Mouse (Mus musculus) liver, embryonic 15.5 days (tissue): ENCODE measurements at regions not wholly inside any gene's neighbourhood (a gene's known extent, or its start where the extent isn't known, plus 50 kb on each side); places are given as distances from the start of the nearest gene placed in this dataset.

Experiments
- ATAC-seq: fragments of 200-750 bp; cut with Nextera tagmentation; 2 replicates; pipeline ENCODE4 v1.8.0; 2017; ENCODE audit warnings: moderate number of reproducible peaks, mild to moderate bottlenecking, moderate library complexity; ENCODE audit not compliant: insufficient read depth
- H3K27ac ChIP-seq: fragments of 300-500 bp; sonication (generic); replicated peaks from 2 replicates; pipeline ENCODE4 v1.5.1; 2015; ENCODE audit warnings: mild to moderate bottlenecking, inconsistent platforms
- H3K27me3 ChIP-seq: fragments of 300-500 bp; sonication (generic); 2 replicates; pipeline ENCODE4 v1.6.1; 2015; ENCODE audit warnings: mild to moderate bottlenecking, inconsistent platforms
- H3K36me3 ChIP-seq: fragments of 300-500 bp; sonication (generic); replicated peaks from 2 replicates; pipeline ENCODE4 v1.6.1; 2015; ENCODE audit warnings: moderate library complexity, mild to moderate bottlenecking, inconsistent platforms
- H3K4me1 ChIP-seq: fragments of 300-500 bp; sonication (generic); replicated peaks from 2 replicates; pipeline ENCODE4 v1.6.1; 2015; ENCODE audit warnings: inconsistent platforms
- H3K4me2 ChIP-seq: fragments of 300-500 bp; sonication (generic); 2 replicates; pipeline ENCODE4 v1.6.1; 2015; ENCODE audit warnings: moderate library complexity, mild to moderate bottlenecking, inconsistent platforms
- H3K4me3 ChIP-seq: fragments of 300-500 bp; sonication (generic); replicated peaks from 2 replicates; pipeline ENCODE4 v1.5.1; 2015; ENCODE audit warnings: mild to moderate bottlenecking, inconsistent platforms
- H3K9ac ChIP-seq: fragments of 300-500 bp; sonication (generic); 2 replicates; pipeline ENCODE4 v1.6.1; 2015; ENCODE audit warnings: moderate library complexity, mild to moderate bottlenecking, inconsistent platforms
- H3K9me3 ChIP-seq: fragments of 300-500 bp; sonication (generic); replicated peaks from 2 replicates; pipeline ENCODE4 v1.6.1; 2016; ENCODE audit warnings: inconsistent platforms
- WGBS: fragments of 180-500 bp; shearing (Covaris S2); methylation state at CpG from one replicate; pipeline ENCODE4 v1.1.7; 2015; ENCODE audit warnings: mixed read lengths; ENCODE audit not compliant: insufficient replicate concordance; 5-methylcytosine and 5-hydroxymethylcytosine counted together

DNA sequence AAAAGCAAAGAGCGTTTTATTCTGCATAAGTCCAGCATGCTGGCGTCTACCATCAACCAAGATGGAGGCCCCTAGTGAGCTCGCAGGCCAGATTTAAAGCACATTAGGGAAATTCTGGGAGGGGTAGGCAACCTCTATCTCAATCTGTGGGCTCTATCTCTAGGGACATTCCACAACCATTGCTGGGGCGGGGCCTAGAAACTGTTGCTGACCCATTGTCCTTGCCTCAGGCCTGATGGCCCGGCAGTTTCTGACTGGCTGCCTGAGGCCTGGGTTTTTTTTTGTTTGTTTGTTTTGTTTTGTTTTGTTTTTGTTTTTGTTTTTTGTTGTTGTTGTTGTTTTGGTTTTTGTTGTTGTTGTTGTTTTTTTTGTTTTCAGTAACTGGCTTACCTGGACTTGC, 81.4 kb downstream of the Gm10260 start:
- no peaks in the 10 kb centered on the region for H3K9me3 ChIP-seq
- ATAC-seq = no peak
- no peaks in the 10 kb centered on the region; the same call in 1 of the 2 replicates for H3K4me1 ChIP-seq
- 75% methylated on average over 5 of the region's 5 CpGs for WGBS
- H3K27ac ChIP-seq = no peak overlapping the region
- no peak overlapping the region for H3K9ac ChIP-seq
- H3K4me2 ChIP-seq = no peak overlapping the region
- peaks cover 21% of the 10 kb centered on the region for H3K27me3 ChIP-seq
- no peaks in the 10 kb centered on the region for H3K36me3 ChIP-seq
- H3K4me3 ChIP-seq = no peak overlapping the region

DNA sequence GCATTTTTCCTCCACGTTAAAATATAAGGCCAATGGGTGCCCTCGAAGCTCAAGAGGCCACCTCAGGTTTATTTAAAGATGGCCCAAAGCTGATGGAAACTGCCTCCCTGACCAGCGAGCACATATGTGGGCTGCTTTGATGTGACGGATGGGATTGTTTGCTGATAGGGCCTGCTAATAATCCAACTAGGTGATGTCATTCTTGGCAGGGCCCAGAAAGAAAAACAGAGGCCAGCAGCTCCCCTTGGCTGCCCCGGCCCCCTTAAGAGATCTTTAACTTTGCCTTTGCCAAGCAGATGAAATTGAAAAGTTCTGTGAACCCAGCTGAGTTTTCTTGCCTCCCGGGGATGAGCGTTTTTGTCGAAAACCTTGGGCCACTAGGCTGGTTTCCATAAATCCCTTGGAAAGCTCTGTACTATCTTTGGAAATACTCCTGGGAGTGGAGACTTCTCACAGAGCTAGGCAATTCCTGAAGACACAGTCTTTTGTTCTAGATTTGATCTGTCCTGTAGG, 83.8 kb downstream of the Gm10260 start:
- no peak overlapping the region for H3K4me2 ChIP-seq
- H3K9me3 ChIP-seq = no peaks in the 10 kb centered on the region
- H3K27ac ChIP-seq = no peak overlapping the region
- H3K9ac ChIP-seq = no peak overlapping the region
- no peak overlapping the region for H3K4me3 ChIP-seq
- WGBS = 60% methylated on average over 8 of the region's 8 CpGs
- ATAC-seq = no peak
- no peaks in the 10 kb centered on the region; the same call in 1 of the 2 replicates for H3K4me1 ChIP-seq
- peaks cover 42% of the 10 kb centered on the region for H3K27me3 ChIP-seq
- no peaks in the 10 kb centered on the region for H3K36me3 ChIP-seq

DNA sequence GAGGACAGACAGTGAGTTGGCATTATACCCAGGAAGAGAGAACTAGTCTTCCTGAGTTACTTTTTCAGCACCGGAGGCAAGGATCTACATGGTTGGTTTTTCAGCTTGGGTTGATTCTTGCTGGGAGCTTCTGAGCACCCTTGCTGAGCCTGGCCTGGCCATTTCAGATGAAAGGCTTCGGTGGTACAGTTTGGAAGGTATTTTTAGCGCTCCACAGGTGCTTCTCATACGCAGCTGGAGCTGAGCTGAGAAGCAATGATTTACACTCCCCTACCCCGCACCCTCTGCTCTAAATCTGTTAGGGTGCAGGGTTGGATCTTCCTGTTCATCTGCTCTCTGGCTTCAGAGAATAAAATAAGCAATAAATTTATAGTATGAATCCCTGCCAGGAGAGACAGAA, 87.3 kb downstream of the Gm10260 start:
- WGBS = 65% methylated on average over 5 of the region's 5 CpGs
- no peaks in the 10 kb centered on the region for H3K4me1 ChIP-seq
- no peak overlapping the region for H3K4me3 ChIP-seq

DNA sequence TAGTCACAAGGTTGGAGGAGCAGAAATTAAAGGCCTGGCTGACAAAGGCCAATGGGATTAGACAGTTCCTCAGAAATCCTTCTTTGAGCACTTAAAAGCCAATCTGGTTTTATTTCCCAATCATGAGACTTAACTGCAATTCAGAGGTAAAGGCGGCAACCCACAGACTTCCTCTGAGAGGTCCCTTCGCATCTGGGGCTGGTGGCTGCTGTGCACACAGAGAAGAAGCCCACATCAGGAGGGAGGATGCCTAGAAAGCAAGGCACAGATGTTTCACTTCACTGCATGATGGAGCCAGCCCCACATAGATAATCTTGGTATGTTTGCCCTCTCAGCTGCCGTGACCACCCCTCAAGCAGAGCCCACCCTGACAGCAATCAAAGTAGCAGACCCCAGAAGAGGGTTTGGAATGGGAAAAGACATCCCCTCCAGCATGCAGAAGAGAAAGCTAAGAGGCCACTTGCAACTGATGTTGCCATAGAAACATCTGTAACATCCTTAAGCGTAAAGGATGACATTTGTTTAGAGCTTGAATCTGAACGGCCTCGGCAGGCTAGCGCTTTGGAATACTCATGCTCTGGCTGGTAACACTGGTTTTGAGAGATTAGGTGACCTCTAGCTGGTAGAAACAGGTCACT, 88.3 kb downstream of the Gm10260 start:
- Histone ChIP-seq H3K27ac (no peak overlapping the region), H3K27me3 (peaks cover 52% of the 10 kb centered on the region), H3K9me3 (no peaks in the 10 kb centered on the region), H3K4me1 (no peaks in the 10 kb centered on the region), H3K9ac (no peak overlapping the region), H3K4me2 (no peak overlapping the region), H3K4me3 (no peak overlapping the region), H3K36me3 (no peaks in the 10 kb centered on the region)
- ATAC-seq = no peak
- 61% methylated on average over 7 of the region's 7 CpGs for WGBS

More for the DNA sequence above, 87.3 kb downstream of the Gm10260 start:
- H3K9me3 ChIP-seq = no peaks in the 10 kb centered on the region
- H3K9ac ChIP-seq = no peak overlapping the region
- H3K27ac ChIP-seq = no peak overlapping the region
- no peaks in the 10 kb centered on the region for H3K36me3 ChIP-seq
- H3K4me2 ChIP-seq = no peak overlapping the region
- no peak for ATAC-seq
- H3K27me3 ChIP-seq = peaks cover 52% of the 10 kb centered on the region

DNA sequence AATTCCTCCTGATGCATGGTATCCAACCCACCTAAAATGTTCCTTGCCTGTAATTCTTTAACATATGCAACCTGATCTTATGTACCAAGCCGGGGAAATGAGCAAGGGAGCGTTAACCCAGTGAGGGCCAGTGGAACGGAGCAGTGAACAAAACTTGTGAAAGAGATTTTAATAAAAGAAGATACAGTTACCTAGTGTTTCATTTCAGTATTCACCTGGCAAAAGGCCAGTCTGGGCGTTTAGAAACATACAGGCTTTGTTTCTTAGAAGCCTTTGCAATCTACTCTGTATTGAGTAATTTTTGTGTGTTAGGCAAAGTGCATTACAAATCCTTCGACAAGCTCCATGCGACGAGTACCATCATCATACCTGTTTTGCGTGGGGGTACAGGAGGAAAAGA, 91.1 kb downstream of the Gm10260 start:
- Histone ChIP-seq H3K4me3 (no peak overlapping the region), H3K4me2 (no peak overlapping the region), H3K27me3 (peaks cover 40% of the 10 kb centered on the region), H3K4me1 (no peaks in the 10 kb centered on the region), H3K36me3 (no peaks in the 10 kb centered on the region), H3K9ac (no peak overlapping the region), H3K27ac (no peak overlapping the region), H3K9me3 (no peaks in the 10 kb centered on the region)
- 74% methylated on average over 8 of the region's 8 CpGs for WGBS
- no peak for ATAC-seq

DNA sequence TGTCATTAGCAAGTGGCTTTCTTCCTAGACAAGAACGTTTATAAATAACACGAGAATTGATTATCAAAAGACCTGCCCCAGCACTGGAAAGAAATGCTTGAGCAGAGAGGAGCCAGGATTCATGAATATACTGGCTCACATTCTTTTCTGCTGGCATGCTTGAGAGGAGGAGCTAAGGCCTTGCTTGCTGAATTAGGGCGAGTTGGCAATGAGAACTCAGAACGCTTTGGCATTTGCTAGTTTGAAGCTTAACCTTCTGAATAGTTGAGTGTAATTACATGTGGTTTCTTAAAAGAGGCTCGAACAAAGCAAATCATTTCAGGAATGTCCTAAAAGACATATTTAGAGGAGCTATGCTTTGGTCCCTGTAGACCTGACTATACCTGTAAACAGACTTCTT, 91.5 kb downstream of the Gm10260 start:
- H3K4me1 ChIP-seq = no peaks in the 10 kb centered on the region
- WGBS = 58% methylated on average over 5 of the region's 5 CpGs
- H3K4me2 ChIP-seq = no peak overlapping the region
- H3K27ac ChIP-seq = no peak overlapping the region
- H3K9me3 ChIP-seq = no peaks in the 10 kb centered on the region
- no peak for ATAC-seq
- no peak overlapping the region for H3K9ac ChIP-seq
- no peak overlapping the region for H3K4me3 ChIP-seq
- peaks cover 35% of the 10 kb centered on the region for H3K27me3 ChIP-seq
- no peaks in the 10 kb centered on the region for H3K36me3 ChIP-seq

DNA sequence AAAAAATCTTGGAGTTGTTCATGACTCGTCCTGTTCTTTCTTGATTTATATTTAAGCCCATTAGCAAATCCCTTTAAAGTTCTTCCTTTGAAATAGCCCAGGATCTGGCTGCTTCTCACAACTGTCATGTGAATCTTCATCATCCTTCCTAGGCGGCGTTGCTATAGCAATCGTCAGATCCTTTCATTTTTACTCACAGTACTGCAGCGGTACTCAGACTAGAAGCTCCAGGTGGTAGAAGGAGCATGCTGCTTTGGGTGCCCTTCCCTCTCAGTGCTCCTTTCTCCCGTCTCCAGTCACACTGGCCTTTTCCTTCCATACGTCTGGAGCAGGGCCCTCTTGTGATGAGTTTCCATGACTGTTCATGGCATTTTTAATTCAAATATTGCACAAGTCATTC, 93.1 kb downstream of the Gm10260 start:
- Histone ChIP-seq H3K4me3 (no peak overlapping the region), H3K36me3 (no peaks in the 10 kb centered on the region), H3K9me3 (no peaks in the 10 kb centered on the region), H3K4me2 (no peak overlapping the region), H3K27ac (no peak overlapping the region), H3K4me1 (no peaks in the 10 kb centered on the region), H3K27me3 (peaks cover 21% of the 10 kb centered on the region; the same call in 1 of the 2 replicates), H3K9ac (no peak overlapping the region)
- 71% methylated on average over 7 of the region's 7 CpGs for whole genome bisulfite sequencing
- no peak for ATAC-seq

DNA sequence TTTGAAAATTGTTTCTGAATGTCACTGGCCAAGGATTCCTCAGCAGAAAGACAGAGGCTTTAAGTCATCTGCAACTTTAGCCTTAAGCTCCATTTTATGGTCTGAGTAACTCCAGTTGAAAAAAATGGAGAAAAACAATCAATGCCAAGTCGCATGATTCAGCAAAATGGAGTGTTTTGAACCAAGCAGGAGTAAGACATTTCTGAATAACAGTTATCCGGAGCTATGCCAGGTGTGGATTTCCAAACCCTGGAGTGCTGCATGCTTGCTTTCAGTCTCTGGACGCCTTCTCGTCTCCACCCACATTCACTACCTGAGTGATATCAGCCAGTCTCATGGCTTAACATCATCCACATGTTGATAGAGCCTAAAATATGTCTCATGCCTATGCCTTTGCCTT, 93.7 kb downstream of the Gm10260 start:
- H3K27ac ChIP-seq = no peak overlapping the region
- no peaks in the 10 kb centered on the region for H3K9me3 ChIP-seq
- H3K4me3 ChIP-seq = no peak overlapping the region
- peaks cover 16% of the 10 kb centered on the region; the same call in 1 of the 2 replicates for H3K27me3 ChIP-seq
- ATAC-seq = no peak
- no peak overlapping the region for H3K9ac ChIP-seq
- no peaks in the 10 kb centered on the region for H3K36me3 ChIP-seq
- H3K4me1 ChIP-seq = no peaks in the 10 kb centered on the region
- WGBS = 73% methylated on average over 4 of the region's 4 CpGs
- H3K4me2 ChIP-seq = no peak overlapping the region

DNA sequence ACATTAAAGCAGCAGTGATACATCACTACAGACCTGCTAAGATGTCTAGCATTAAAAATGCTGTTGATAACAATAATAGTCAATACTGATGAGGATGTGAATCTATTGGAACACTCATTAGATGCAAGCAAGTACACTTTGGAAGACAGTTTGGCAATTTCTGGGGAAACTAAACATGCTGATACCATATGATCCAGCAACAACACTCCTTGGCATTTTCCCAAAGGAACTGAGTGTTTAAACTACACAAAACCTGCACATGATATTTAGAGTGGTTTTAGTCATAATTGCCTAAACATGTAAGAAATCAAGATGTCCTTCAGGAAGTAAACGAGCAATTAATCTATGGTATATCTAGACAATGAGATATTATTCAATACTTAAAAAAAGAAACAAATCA, 95.2 kb downstream of the Gm10260 start:
- H3K27ac ChIP-seq = no peak overlapping the region
- no peaks in the 10 kb centered on the region for H3K9me3 ChIP-seq
- H3K4me1 ChIP-seq = no peaks in the 10 kb centered on the region
- no peak overlapping the region for H3K4me3 ChIP-seq
- no peak for ATAC-seq
- H3K4me2 ChIP-seq = no peak overlapping the region
- 71% methylated on average over 1 of the region's 1 CpGs for WGBS
- peaks cover 9% of the 10 kb centered on the region; the same call in 1 of the 2 replicates for H3K27me3 ChIP-seq
- H3K36me3 ChIP-seq = no peaks in the 10 kb centered on the region
- no peak overlapping the region for H3K9ac ChIP-seq

DNA sequence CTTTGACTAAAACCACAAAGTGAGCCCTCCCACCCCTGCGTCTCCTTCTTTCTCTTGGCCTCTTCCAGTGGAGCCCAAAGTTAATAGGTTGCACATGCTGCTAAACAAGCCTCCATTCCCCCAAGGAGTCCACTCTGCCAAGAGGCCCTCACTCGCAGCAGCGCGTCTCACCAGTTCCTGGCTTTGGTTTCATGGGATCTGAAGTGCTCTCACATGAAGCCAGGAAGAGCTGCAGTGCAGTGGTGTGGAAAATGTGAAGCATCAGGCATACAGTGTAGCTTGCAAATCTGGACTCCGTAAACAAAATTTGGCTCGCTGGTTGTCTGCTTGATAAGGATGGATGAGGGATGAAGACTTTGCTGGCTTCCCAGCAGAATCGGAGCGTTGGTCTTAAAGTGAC, 97.7 kb downstream of the Gm10260 start:
- Histone ChIP-seq H3K27me3 (no peaks in the 10 kb centered on the region), H3K27ac (no peak overlapping the region), H3K9me3 (no peaks in the 10 kb centered on the region), H3K36me3 (no peaks in the 10 kb centered on the region), H3K4me2 (no peak overlapping the region), H3K4me1 (no peaks in the 10 kb centered on the region), H3K4me3 (no peak overlapping the region), H3K9ac (no peak overlapping the region)
- 69% methylated on average over 8 of the region's 8 CpGs for WGBS
- ATAC-seq = no peak

DNA sequence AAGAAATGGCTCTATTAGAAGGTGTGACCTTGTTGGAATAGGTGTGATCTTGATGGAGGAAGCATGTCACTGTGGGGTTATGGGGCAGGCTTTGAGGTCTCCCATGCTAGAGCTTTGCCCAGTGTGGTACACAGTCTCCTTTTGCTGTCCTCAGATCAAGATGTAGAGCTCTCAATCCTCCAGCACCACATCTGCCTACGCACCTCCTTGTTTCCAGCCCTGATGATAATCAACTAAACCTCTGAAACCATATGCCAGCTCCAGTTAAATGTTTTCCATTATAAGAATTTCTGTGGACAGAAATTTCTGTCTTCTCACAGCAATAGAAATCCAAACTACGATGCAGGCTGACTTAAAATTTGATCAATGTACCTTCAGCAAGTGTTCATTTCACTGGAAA, 103.8 kb downstream of the Gm10260 start:
- Histone ChIP-seq H3K4me2 (no peak overlapping the region), H3K4me3 (no peak overlapping the region), H3K27me3 (no peaks in the 10 kb centered on the region), H3K9me3 (no peaks in the 10 kb centered on the region), H3K4me1 (no peaks in the 10 kb centered on the region), H3K9ac (no peak overlapping the region), H3K36me3 (no peaks in the 10 kb centered on the region), H3K27ac (no peak overlapping the region)
- WGBS = 62% methylated on average over 2 of the region's 2 CpGs
- ATAC-seq = no peak

DNA sequence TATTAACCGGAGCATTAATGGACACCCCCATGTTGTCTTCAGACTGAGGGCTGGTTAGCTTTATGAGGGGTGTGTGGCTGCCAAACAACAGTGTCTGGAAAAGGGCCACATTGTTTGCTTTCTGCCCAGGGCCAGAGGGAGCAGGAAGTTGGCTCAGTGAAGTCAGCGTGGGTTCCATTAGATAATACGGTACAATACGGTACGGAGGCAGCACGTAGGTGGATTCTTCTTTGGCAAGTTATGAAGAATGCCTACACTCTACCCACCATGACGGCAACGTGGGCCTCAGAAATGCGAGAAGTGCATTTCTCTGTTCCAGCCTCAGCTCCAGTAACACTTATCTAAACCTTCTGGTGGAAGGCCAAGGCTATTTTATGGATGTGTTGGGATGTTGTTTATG, 108.2 kb downstream of the Gm10260 start:
- Histone ChIP-seq H3K27ac (no peak overlapping the region), H3K27me3 (no peaks in the 10 kb centered on the region), H3K4me2 (no peak overlapping the region), H3K36me3 (no peaks in the 10 kb centered on the region), H3K9ac (no peak overlapping the region), H3K4me3 (no peak overlapping the region), H3K4me1 (no peaks in the 10 kb centered on the region), H3K9me3 (no peaks in the 10 kb centered on the region)
- ATAC-seq = no peak
- WGBS = 77% methylated on average over 9 of the region's 9 CpGs
